Mouse (Mus musculus) left cerebral cortex, postnatal 4 days (tissue): ENCODE measurements around the gene Smim8. TPM values are rescaled to one million over a fixed set of nuclear protein-coding genes. Genes with fewer than 3 reads are reported as not detected.
"Not testable (repeated sequence)": the region's sequence is repeated elsewhere in the genome, so short reads cannot be mapped to it uniquely, and the experiment has no call there.

ENCODE experiments used
- DNase-seq: peaks from one replicate; pipeline ENCODE4 v3.0.0-alpha.2; 2022
- intact Hi-C: fragments of 180-260 bp; cut with DNase I; formaldehyde crosslinking; loops from one replicate; pipeline ENCODE4 v1.15.1; 2025
- total RNA-seq, 2 experiments: library from RNA; stranded (reverse); gene quantifications; 2 replicates each; pipeline ENCODE4 v1.2.3; 2021

The Smim8 gene
- total RNA-seq, result 10 to 100 TPM; 22.0 to 23.2 TPM

- peak; percentile 92 for DNase-seq
- intact Hi-C loops, result loop anchor here (5.0 kb wide), 1 partner anchor 91 kb away; the partner anchor contains the start of gene Slc35a1
Observed at GRCm38 (mm10) chr4:34777677-34778527, at the start of gene Smim8. Smim8 (minus strand) TSS chr4:34778423.

- no peak for DNase-seq
- intact Hi-C loops, result loop anchor here (10.0 kb wide), 1 partner anchor 61 kb away; the partner anchor contains the start of gene Zfp292
Observed at GRCm38 (mm10) chr4:34823901-34824300, 45.7 kb upstream of the Smim8 start.

GRCm38 (mm10) chr4:34819904-34820303 lies 41.7 kb upstream of the Smim8 start:
- no peak for DNase-seq
- intact Hi-C loops, result loop anchor here (10.0 kb wide), 1 partner anchor 65 kb away; the partner anchor contains the start of gene Zfp292

DNA sequence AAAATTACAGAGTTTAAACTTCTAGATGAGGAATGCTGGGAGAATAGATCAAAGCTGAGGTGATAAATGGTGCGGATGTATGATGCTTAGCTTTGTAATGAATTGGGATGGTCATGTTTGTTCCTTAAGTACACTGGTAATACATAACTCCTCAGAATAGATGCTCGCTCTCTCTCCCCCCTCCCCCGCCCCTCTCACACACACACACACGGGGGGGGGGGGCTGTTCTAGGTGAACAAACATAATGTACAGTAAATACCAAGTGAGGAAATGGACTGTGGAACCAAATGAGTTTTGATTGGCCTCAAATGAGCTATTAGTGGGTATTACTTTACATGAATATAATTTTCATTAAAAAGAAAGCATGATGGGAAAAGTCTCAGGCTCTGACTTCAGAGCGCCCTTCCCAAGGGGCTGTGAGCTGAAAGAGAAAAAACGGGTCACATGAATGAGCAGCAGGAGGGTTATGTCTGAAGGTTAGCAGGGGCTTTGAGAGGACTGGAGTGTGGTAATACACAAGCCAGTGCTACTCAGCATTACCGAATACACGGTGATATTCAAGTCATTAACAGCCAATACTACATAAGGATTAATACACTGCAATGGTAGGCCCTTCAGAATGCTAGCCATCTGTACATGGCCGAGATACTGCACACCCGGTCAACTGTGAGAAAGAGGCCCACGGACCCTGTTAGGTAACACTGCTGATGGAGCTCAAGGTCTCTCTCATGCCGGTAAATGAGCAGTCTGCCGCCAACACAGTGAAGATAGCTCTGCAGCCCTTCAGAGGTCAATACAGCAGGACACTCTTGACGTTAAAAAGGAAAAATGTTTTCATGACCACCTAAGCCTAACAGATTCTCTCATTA lies 23.2 kb upstream of the Smim8 start:
- intact Hi-C loops, result no loop called here
- DNase-seq, result no peak

DNA sequence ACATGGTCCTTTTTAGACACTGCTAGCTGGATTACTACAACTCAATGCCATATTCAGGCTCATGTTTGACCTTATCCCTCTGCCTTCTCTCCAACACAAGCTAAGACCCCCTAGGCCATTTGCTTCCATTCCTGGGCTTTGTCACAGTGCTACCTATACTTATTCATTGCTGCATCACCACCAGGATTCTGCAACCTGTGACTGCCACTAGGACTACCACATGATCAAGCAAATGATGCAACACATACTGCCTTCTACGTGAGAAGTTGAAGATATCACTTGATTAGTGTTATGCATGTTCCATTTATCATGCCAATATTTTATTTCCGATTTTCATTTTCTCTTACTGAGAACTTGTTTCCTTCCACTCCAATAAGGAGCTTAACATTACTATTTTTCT lies 19.8 kb upstream of the Smim8 start:
- intact Hi-C loops, result no loop called here
- no peak for DNase-seq

- intact Hi-C loops, result no loop called here
- DNase-seq, result no peak
Observed at GRCm38 (mm10) chr4:34797294-34797983, 19.2 kb upstream of the Smim8 start.

DNA sequence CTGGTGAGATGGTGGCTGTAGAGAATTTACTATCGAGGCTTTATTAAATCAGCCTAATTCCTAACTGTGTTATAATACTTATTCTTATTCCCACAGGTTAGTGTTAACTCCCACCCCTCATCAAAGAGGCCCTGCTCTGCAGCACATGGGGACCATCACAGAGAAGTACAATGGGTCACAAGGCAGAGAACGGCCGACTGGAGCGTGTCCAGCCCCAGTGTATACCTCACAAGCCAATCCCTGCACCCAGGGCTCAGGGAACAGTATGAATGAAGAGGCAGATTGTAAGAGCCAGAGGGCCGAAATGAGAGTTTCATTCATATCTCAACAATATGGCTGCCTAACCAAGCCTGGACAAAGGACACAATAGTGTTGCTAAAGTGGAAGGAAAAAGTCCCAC lies 18.1 kb upstream of the Smim8 start:
- no peak for DNase-seq
- intact Hi-C loops, result no loop called here

- DNase-seq, result no peak
- intact Hi-C loops, result loop anchor here (10.0 kb wide), 1 partner anchor 138 kb away; no protein-coding TSS in a partner anchor
Observed at GRCm38 (mm10) chr4:34786476-34786875, 8.3 kb upstream of the Smim8 start.

GRCm38 (mm10) chr4:34785646-34786045 lies 7.4 kb upstream of the Smim8 start:
- DNase-seq, result no peak
- intact Hi-C loops, result loop anchor here (10.0 kb wide), 1 partner anchor 139 kb away; no protein-coding TSS in a partner anchor

- DNase-seq, result no peak
- intact Hi-C loops, result loop anchor here (10.0 kb wide), 1 partner anchor 140 kb away; no protein-coding TSS in a partner anchor
Observed at GRCm38 (mm10) chr4:34784865-34785264, 6.6 kb upstream of the Smim8 start.

- intact Hi-C loops, result loop anchor here (10.0 kb wide), 1 partner anchor 142 kb away; no protein-coding TSS in a partner anchor
- peak; percentile 31 for DNase-seq
Observed at GRCm38 (mm10) chr4:34782730-34783129, 4.5 kb upstream of the Smim8 start.

- intact Hi-C loops, result no loop called here
- no peak for DNase-seq
Observed at GRCm38 (mm10) chr4:34771652-34772371, 6.4 kb downstream of the Smim8 start.

DNA sequence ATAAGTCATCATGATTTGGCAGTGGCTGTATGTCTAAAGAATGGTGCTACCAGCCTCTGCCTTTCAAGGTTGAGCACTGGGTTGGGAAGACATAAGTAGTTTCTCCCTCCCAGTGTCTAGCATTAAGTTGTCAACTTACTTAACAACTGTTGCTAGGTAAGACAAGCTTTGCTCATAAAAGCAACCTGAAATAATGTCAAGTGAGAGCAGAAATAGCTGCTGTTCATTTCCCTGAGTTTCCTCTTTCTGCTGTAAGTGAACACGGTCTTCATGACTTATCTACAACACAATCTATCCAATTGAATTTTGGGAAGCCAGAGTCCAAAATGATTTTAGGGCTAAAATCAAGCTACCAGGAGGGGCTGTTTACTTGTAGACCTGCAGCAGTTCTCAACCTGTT lies 22.1 kb downstream of the Smim8 start, which contains the start of gene Gm136:
Gm136 (minus strand) TSS at position 101 of the 400 bp plus-strand sequence.
- intact Hi-C loops, result no loop called here
- DNase-seq, result no peak

DNA sequence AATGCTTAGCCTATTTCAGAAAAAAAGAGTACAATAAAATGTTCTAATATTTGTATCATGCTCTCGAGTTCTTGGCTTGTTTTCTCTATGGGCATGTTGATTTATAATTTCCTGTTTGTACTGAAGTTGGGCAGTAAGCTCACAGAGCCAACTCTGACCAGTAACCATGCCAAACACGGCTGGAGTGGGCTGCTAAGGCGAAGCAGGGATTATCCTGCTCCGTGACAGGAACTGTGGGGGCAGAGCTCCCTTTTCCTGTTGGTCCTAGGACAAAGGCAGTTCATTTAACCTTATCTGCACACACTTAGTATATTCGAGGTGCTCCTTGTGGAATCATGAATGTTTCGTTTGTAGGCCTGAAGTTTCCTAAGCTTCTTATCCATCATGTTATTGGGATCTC lies 29.0 kb downstream of the Smim8 start:
- no peak for DNase-seq
- intact Hi-C loops, result no loop called here

- no peak for DNase-seq
- intact Hi-C loops, result no loop called here
Observed at GRCm38 (mm10) chr4:34734461-34734860, 43.8 kb downstream of the Smim8 start.

- intact Hi-C loops, DNase-seq: not testable (repeated sequence)
Observed at GRCm38 (mm10) chr4:34733415-34733814, 44.8 kb downstream of the Smim8 start.

- DNase-seq, result peak; percentile 71
- intact Hi-C loops, result no loop called here
Observed at GRCm38 (mm10) chr4:34729851-34730341, 48.3 kb downstream of the Smim8 start, which contains the start of gene Cfap206. Cfap206 (minus strand) TSS chr4:34730206.

- intact Hi-C loops, DNase-seq: not testable (repeated sequence)
Observed at GRCm38 (mm10) chr4:34725710-34726109, 52.5 kb downstream of the Smim8 start.

DNA sequence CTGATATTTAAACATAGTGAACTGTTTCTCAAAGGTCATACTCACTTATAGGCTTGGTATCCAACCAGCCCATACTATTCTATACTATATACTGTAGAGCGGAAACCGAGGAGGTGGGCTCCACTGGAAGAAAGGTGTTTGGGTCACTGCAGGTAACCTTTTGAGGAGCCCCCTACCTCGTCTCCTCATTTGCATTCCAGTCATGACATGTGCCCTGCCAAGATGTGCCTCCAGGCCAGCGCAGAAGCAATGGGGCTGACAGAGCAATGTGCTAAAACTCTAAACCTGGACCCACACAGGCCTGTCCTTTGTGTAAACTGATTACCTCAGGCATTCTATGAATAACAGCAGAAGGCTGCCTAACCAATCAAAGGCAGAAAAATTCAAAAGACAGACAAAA lies 53.9 kb downstream of the Smim8 start:
- DNase-seq, result no peak
- intact Hi-C loops, result no loop called here
